Mouse (Mus musculus): Measurements from ENCODE around the gene Asgr1. TPM values are rescaled to one million over a fixed set of nuclear protein-coding genes. Genes with fewer than 3 reads are reported as not detected.
"Not testable (repeated sequence)": the region's sequence is repeated elsewhere in the genome, so short reads cannot be mapped to it uniquely, and the experiment has no call there.

Gene Asgr1
- total RNA-seq (2018; cell fraction: chromatin; rRNA removed) = not detected
- total RNA-seq (2018; cell fraction: cytosol; rRNA removed) = not detected
- not detected for total RNA-seq (2018; cell fraction: nucleus; rRNA removed)
- polyA plus RNA-seq (2018) = not detected in 3 replicates

- Histone ChIP-seq H3K79me2 (ENCODE audit: inconsistent target) (no peaks in the 10 kb centered on the region), H3K27ac (no peak within 1 kb of the TSS), H3K36me3 (ENCODE audit: inconsistent target) (no peaks in the 10 kb centered on the region), H3K4me3 (ENCODE audit: inconsistent target) (no peak within 1 kb of the TSS)
- 95% methylated on average over 7 of the region's 10 CpGs for WGBS (ENCODE audit: missing documents)
Measured at GRCm38 (mm10) chr11:70053898-70054570, at the start of gene Asgr1. Gene Asgr1, plus strand, starts transcription at chr11:70054085.

- peaks cover 48% of the 10 kb centered on the region for H3K79me2 ChIP-seq (ENCODE audit: inconsistent target)
- H3K4me3 ChIP-seq (ENCODE audit: inconsistent target) = no peak overlapping the region
- H3K36me3 ChIP-seq (ENCODE audit: inconsistent target) = peaks cover 47% of the 10 kb centered on the region
- H3K27ac ChIP-seq = no peak overlapping the region
- WGBS (ENCODE audit: missing documents) = 62% methylated on average over 5 of the region's 5 CpGs
Measured at GRCm38 (mm10) chr11:70005521-70005920, 48.4 kb upstream of the Asgr1 start.

- peaks cover 5% of the 10 kb centered on the region; the same call in 1 of the 2 replicates for H3K79me2 ChIP-seq (ENCODE audit: inconsistent target)
- no peak overlapping the region for H3K27ac ChIP-seq
- 98% methylated on average over 5 of the region's 6 CpGs for WGBS (ENCODE audit: missing documents)
- H3K36me3 ChIP-seq (ENCODE audit: inconsistent target) = peaks cover 76% of the 10 kb centered on the region
- no peak overlapping the region for H3K4me3 ChIP-seq (ENCODE audit: inconsistent target)
Measured at GRCm38 (mm10) chr11:70010033-70010432, 43.9 kb upstream of the Asgr1 start.

GRCm38 (mm10) chr11:70010548-70010947, 43.3 kb upstream of the Asgr1 start:
- 93% methylated on average over 12 of the region's 12 CpGs for WGBS (ENCODE audit: missing documents)
- no peak overlapping the region for H3K4me3 ChIP-seq (ENCODE audit: inconsistent target)
- peaks cover 76% of the 10 kb centered on the region for H3K36me3 ChIP-seq (ENCODE audit: inconsistent target)
- H3K27ac ChIP-seq = no peak overlapping the region
- peaks cover under 1% of the 10 kb centered on the region; the same call in 1 of the 2 replicates for H3K79me2 ChIP-seq (ENCODE audit: inconsistent target)

GRCm38 (mm10) chr11:70010961-70011360, 42.9 kb upstream of the Asgr1 start:
- WGBS (ENCODE audit: missing documents) = 90% methylated on average over 10 of the region's 10 CpGs
- peaks cover 74% of the 10 kb centered on the region for H3K36me3 ChIP-seq (ENCODE audit: inconsistent target)

GRCm38 (mm10) chr11:70012931-70013330, 41.0 kb upstream of the Asgr1 start:
- no peak overlapping the region for H3K4me3 ChIP-seq (ENCODE audit: inconsistent target)
- WGBS (ENCODE audit: missing documents) = 94% methylated on average over 9 of the region's 9 CpGs
- H3K79me2 ChIP-seq (ENCODE audit: inconsistent target) = no peaks in the 10 kb centered on the region; the same call in 1 of the 2 replicates
- peaks cover 54% of the 10 kb centered on the region for H3K36me3 ChIP-seq (ENCODE audit: inconsistent target)
- H3K27ac ChIP-seq = no peak overlapping the region

More at GRCm38 (mm10) chr11:70010961-70011360, 42.9 kb upstream of the Asgr1 start:
- H3K79me2 ChIP-seq (ENCODE audit: inconsistent target) = no peaks in the 10 kb centered on the region
- H3K27ac ChIP-seq = no peak overlapping the region
- H3K4me3 ChIP-seq (ENCODE audit: inconsistent target) = no peak overlapping the region

- Histone ChIP-seq H3K79me2 (ENCODE audit: inconsistent target) (peaks cover under 1% of the 10 kb centered on the region; the same call in 1 of the 2 replicates), H3K4me3 (ENCODE audit: inconsistent target) (no peak overlapping the region), H3K27ac (no peak overlapping the region), H3K36me3 (ENCODE audit: inconsistent target) (peaks cover 50% of the 10 kb centered on the region)
- WGBS (ENCODE audit: missing documents) = 97% methylated on average over 3 of the region's 3 CpGs
Measured at GRCm38 (mm10) chr11:70013408-70013807, 40.5 kb upstream of the Asgr1 start.

GRCm38 (mm10) chr11:70014051-70014450, 39.8 kb upstream of the Asgr1 start:
- Histone ChIP-seq H3K36me3 (ENCODE audit: inconsistent target) (peaks cover 44% of the 10 kb centered on the region), H3K79me2 (ENCODE audit: inconsistent target) (peaks cover 7% of the 10 kb centered on the region; the same call in 1 of the 2 replicates), H3K4me3 (ENCODE audit: inconsistent target) (no peak overlapping the region), H3K27ac (no peak overlapping the region)
- 82% methylated on average over 5 of the region's 5 CpGs for WGBS (ENCODE audit: missing documents)

- Histone ChIP-seq H3K36me3 (ENCODE audit: inconsistent target) (peaks cover 34% of the 10 kb centered on the region), H3K4me3 (ENCODE audit: inconsistent target) (peak within 1 kb of the TSS; percentile 56), H3K79me2 (ENCODE audit: inconsistent target) (peaks cover 10% of the 10 kb centered on the region; the same call in 1 of the 2 replicates), H3K27ac (peak within 1 kb of the TSS; percentile 22; the same call in 1 of the 2 replicates)
- WGBS (ENCODE audit: missing documents) = under 1% methylated on average over 35 of the region's 35 CpGs
Measured at GRCm38 (mm10) chr11:70014880-70015558, 38.9 kb upstream of the Asgr1 start, which contains the start of gene Acadvl. Gene Acadvl, minus strand, starts transcription at chr11:70015411.

GRCm38 (mm10) chr11:70015677-70016076, 38.2 kb upstream of the Asgr1 start:
- peak overlapping the region; percentile 56; the same call in 1 of the 2 replicates for H3K4me3 ChIP-seq (ENCODE audit: inconsistent target)

GRCm38 (mm10) chr11:70016177-70016576, 37.7 kb upstream of the Asgr1 start:
- H3K4me3 ChIP-seq (ENCODE audit: inconsistent target); H3K27ac ChIP-seq: not testable (repeated sequence)
- WGBS (ENCODE audit: missing documents) = 89% methylated on average over 2 of the region's 2 CpGs
- H3K79me2 ChIP-seq (ENCODE audit: inconsistent target) = peaks cover 10% of the 10 kb centered on the region; the same call in 1 of the 2 replicates
- peaks cover 23% of the 10 kb centered on the region for H3K36me3 ChIP-seq (ENCODE audit: inconsistent target)

More at GRCm38 (mm10) chr11:70015677-70016076, 38.2 kb upstream of the Asgr1 start:
- peaks cover 10% of the 10 kb centered on the region; the same call in 1 of the 2 replicates for H3K79me2 ChIP-seq (ENCODE audit: inconsistent target)
- no peak overlapping the region for H3K27ac ChIP-seq
- 71% methylated on average over 6 of the region's 6 CpGs for WGBS (ENCODE audit: missing documents)
- peaks cover 28% of the 10 kb centered on the region for H3K36me3 ChIP-seq (ENCODE audit: inconsistent target)

- no peak within 1 kb of the TSS; the same call in 1 of the 2 replicates for H3K27ac ChIP-seq
- 97% methylated on average over 3 of the region's 3 CpGs for WGBS (ENCODE audit: missing documents)
- H3K4me3 ChIP-seq (ENCODE audit: inconsistent target) = no peak within 1 kb of the TSS
Measured at GRCm38 (mm10) chr11:70016669-70017068, 37.2 kb upstream of the Asgr1 start, which contains the start of gene Dlg4. Gene Dlg4, plus strand, starts transcription at chr11:70016942.

GRCm38 (mm10) chr11:70017199-70017767, 36.6 kb upstream of the Asgr1 start:
- Histone ChIP-seq H3K79me2 (ENCODE audit: inconsistent target) (peaks cover 10% of the 10 kb centered on the region; the same call in 1 of the 2 replicates), H3K27ac (no peak overlapping the region), H3K36me3 (ENCODE audit: inconsistent target) (peaks cover 12% of the 10 kb centered on the region), H3K4me3 (ENCODE audit: inconsistent target) (no peak overlapping the region)
- WGBS (ENCODE audit: missing documents) = 74% methylated on average over 6 of the region's 7 CpGs

More at GRCm38 (mm10) chr11:70016669-70017068, 37.2 kb upstream of the Asgr1 start, which contains the start of gene Dlg4:
- H3K36me3 ChIP-seq (ENCODE audit: inconsistent target) = peaks cover 18% of the 10 kb centered on the region
- H3K79me2 ChIP-seq (ENCODE audit: inconsistent target) = peaks cover 10% of the 10 kb centered on the region; the same call in 1 of the 2 replicates

Measured in macrophage (primary cell).